Mouse (Mus musculus) lung, embryonic 15.5 days (tissue): ENCODE measurements around the gene Rgs18. TPM values are rescaled to one million over a fixed set of nuclear protein-coding genes. Genes with fewer than 3 reads are reported as not detected.

Experiments used
- ATAC-seq: fragments of 200-750 bp; cut with Nextera tagmentation; 2 replicates; pipeline ENCODE4 v1.8.0; 2017; ENCODE audit warnings: moderate number of reproducible peaks, borderline replicate concordance; ENCODE audit not compliant: low FRiP score, low TSS enrichment; ENCODE audit errors: extremely low read depth
- H3K27ac ChIP-seq: fragments of 300-500 bp; sonication (generic); 2 replicates; pipeline ENCODE4 v1.5.1; 2015; ENCODE audit warnings: moderate library complexity, mild to moderate bottlenecking, inconsistent platforms
- H3K27me3 ChIP-seq: fragments of 300-500 bp; sonication (generic); 2 replicates; pipeline ENCODE4 v1.6.1; 2015; ENCODE audit warnings: inconsistent platforms
- H3K36me3 ChIP-seq: fragments of 300-500 bp; sonication (generic); 2 replicates; pipeline ENCODE4 v1.6.1; 2015; ENCODE audit warnings: inconsistent platforms
- H3K4me1 ChIP-seq: fragments of 300-500 bp; sonication (generic); 2 replicates; pipeline ENCODE4 v1.6.1; 2015; ENCODE audit warnings: inconsistent platforms
- H3K4me2 ChIP-seq: fragments of 300-500 bp; sonication (generic); 2 replicates; pipeline ENCODE4 v1.6.1; 2015; ENCODE audit warnings: inconsistent platforms, mild to moderate bottlenecking, moderate library complexity
- H3K4me3 ChIP-seq: fragments of 300-500 bp; sonication (generic); 2 replicates; pipeline ENCODE4 v1.5.1; 2015; ENCODE audit warnings: mild to moderate bottlenecking, inconsistent platforms
- H3K9ac ChIP-seq: fragments of 300-500 bp; sonication (generic); 2 replicates; pipeline ENCODE4 v1.6.1; 2015; ENCODE audit warnings: inconsistent platforms
- H3K9me3 ChIP-seq: fragments of 300-500 bp; sonication (generic); 2 replicates; pipeline ENCODE4 v1.6.1; 2016; ENCODE audit warnings: inconsistent platforms
- WGBS: fragments of 180-500 bp; shearing (Covaris S2); methylation state at CpG from one replicate; pipeline ENCODE4 v1.1.7; 2015; 5-methylcytosine and 5-hydroxymethylcytosine counted together
- polyA plus RNA-seq: library from polyadenylated mRNA; unstranded; fragments of >200 nt; fragmentation: Nextera tagmentation; extraction: Ambion mirVana; gene quantifications from 2 replicates; pipeline ENCODE4 v1.2.1, GENCODE M21; 2015

The Rgs18 gene
- polyA plus RNA-seq = 1.7 and 1.8 TPM in 2 replicates

- no peaks in the 10 kb centered on the region for H3K9me3 ChIP-seq
- H3K4me2 ChIP-seq = no peak within 1 kb of the TSS
- no peak within 1 kb of the TSS for H3K4me3 ChIP-seq
- H3K36me3 ChIP-seq = no peaks in the 10 kb centered on the region
- WGBS = 83% methylated on average over 5 of the region's 5 CpGs
- H3K4me1 ChIP-seq = no peaks in the 10 kb centered on the region
- no peak within 1 kb of the TSS for H3K27ac ChIP-seq
- ATAC-seq = no peak
- H3K27me3 ChIP-seq = no peaks in the 10 kb centered on the region
- no peak within 1 kb of the TSS for H3K9ac ChIP-seq
Measured at GRCm38 (mm10) chr1:144775331-144775730, at the start of gene Rgs18. Gene Rgs18, minus strand, starts transcription at chr1:144775435.

GRCm38 (mm10) chr1:144774394-144774793 is 841 bp downstream of the Rgs18 start:
- H3K4me3 ChIP-seq = no peak overlapping the region
- H3K4me1 ChIP-seq = no peaks in the 10 kb centered on the region
- no peaks in the 10 kb centered on the region for H3K36me3 ChIP-seq
- H3K27me3 ChIP-seq = no peaks in the 10 kb centered on the region
- no peak for ATAC-seq
- H3K9me3 ChIP-seq = no peaks in the 10 kb centered on the region
- H3K27ac ChIP-seq = no peak overlapping the region
- no peak overlapping the region for H3K9ac ChIP-seq
- H3K4me2 ChIP-seq = no peak overlapping the region
- WGBS = 83% methylated on average over 1 of the region's 1 CpGs

DNA sequence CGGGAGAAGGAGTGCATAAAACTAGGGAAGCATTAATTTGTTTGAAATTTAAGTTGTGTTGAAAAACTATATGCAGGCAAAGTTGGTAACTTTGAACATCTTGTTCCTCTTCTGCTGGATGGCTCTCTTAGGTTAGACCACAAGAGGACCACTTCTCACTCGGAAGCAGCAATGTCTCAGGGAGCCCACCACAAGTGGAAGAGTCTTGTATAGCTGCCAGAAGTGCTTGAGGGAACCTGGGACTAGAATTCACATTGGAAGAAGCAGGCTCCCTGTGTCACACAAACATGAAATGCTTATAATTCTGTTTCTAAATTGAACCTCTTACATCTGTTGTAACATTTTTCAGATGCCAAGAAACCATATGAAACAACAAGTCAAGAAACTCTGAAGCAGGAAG is 9.0 kb downstream of the Rgs18 start:
- H3K36me3 ChIP-seq = no peaks in the 10 kb centered on the region
- H3K4me1 ChIP-seq = no peaks in the 10 kb centered on the region
- H3K4me2 ChIP-seq = no peak overlapping the region
- 43% methylated on average over 2 of the region's 2 CpGs for WGBS
- no peak overlapping the region for H3K4me3 ChIP-seq
- no peaks in the 10 kb centered on the region for H3K9me3 ChIP-seq
- H3K27me3 ChIP-seq = no peaks in the 10 kb centered on the region
- no peak overlapping the region for H3K27ac ChIP-seq
- ATAC-seq = no peak
- no peak overlapping the region for H3K9ac ChIP-seq

- Histone ChIP-seq H3K4me1 (no peaks in the 10 kb centered on the region), H3K27ac (no peak overlapping the region), H3K9me3 (no peaks in the 10 kb centered on the region), H3K4me3 (no peak overlapping the region), H3K4me2 (no peak overlapping the region), H3K36me3 (no peaks in the 10 kb centered on the region), H3K27me3 (no peaks in the 10 kb centered on the region), H3K9ac (no peak overlapping the region)
- no peak for ATAC-seq
- 81% methylated on average over 3 of the region's 3 CpGs for WGBS
Measured at GRCm38 (mm10) chr1:144760792-144761191, 14.4 kb downstream of the Rgs18 start.

DNA sequence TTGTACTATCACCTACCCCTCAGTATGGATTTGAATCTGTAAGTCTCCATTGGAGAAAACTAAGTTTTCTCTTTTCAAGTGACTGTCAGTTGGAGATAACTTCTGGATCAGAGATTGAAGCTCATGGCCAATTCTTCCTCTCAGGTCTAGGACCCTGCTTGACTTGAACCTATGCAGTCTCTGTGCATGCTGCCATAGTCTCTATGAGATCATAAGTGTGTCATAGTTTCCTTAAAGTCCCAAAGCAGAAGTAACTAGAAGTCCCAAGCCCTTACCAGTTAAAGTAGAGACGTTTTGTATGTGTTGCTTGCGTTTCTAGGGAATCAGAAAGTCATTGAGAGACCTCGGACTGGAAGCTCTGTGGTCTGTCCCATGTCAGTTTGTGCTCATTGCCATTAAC is 24.5 kb downstream of the Rgs18 start:
- Histone ChIP-seq H3K9ac (no peak overlapping the region), H3K27ac (no peak overlapping the region), H3K27me3 (no peaks in the 10 kb centered on the region), H3K36me3 (no peaks in the 10 kb centered on the region), H3K4me3 (no peak overlapping the region), H3K4me1 (no peaks in the 10 kb centered on the region), H3K9me3 (no peaks in the 10 kb centered on the region), H3K4me2 (no peak overlapping the region)
- WGBS = 61% methylated on average over 3 of the region's 3 CpGs
- no peak for ATAC-seq

- Histone ChIP-seq H3K4me1 (no peaks in the 10 kb centered on the region), H3K4me3 (no peak overlapping the region), H3K4me2 (no peak overlapping the region), H3K27me3 (no peaks in the 10 kb centered on the region), H3K9ac (no peak overlapping the region), H3K36me3 (no peaks in the 10 kb centered on the region), H3K27ac (no peak overlapping the region), H3K9me3 (no peaks in the 10 kb centered on the region)
- 84% methylated on average over 1 of the region's 1 CpGs for WGBS
- ATAC-seq = no peak
Measured at GRCm38 (mm10) chr1:144746182-144746581, 29.1 kb downstream of the Rgs18 start.

DNA sequence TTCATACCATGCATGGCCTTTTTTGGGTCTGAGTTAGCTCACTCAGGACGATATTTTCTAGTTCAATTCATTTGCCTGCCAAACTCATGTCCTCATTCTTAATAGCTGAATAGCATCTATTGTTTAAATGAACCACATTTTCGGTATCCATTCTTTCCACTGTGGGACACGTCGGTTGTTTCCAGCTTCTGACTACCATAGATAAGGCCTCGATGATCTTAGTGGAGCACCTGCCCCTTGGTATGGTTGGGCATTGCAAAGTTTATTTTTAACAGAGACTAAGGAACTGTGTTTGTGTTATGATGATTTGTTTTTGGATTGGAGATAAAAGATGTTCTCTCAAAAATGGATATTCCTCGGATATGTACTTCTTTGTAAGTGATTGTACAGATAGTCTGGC is 37.5 kb downstream of the Rgs18 start:
- Histone ChIP-seq H3K9me3 (no peaks in the 10 kb centered on the region), H3K9ac (no peak overlapping the region), H3K27me3 (no peaks in the 10 kb centered on the region), H3K27ac (no peak overlapping the region), H3K36me3 (no peaks in the 10 kb centered on the region), H3K4me3 (no peak overlapping the region), H3K4me1 (no peaks in the 10 kb centered on the region), H3K4me2 (no peak overlapping the region)
- 73% methylated on average over 6 of the region's 6 CpGs for WGBS
- ATAC-seq = no peak

DNA sequence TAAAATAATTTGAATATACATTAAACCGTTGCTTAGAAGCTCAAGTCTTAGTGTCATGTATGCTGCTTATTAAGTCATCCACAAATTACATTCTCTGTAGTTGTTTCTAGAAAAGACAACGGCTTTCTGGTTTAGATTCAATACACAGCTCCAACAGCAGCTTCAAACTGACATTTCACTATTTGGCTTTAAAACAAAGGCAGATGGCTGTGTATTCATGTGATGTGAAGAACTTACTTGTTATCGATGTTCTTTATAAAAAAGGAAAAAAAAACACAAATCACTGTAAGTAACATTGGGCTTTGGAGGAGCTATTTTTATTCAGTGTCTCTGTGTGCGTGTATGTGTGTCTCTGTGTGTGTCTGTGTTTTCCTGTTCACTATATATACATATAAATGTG is 54.5 kb downstream of the Rgs18 start:
- no peak for ATAC-seq
- 78% methylated on average over 4 of the region's 4 CpGs for WGBS
- H3K9me3 ChIP-seq = no peaks in the 10 kb centered on the region

DNA sequence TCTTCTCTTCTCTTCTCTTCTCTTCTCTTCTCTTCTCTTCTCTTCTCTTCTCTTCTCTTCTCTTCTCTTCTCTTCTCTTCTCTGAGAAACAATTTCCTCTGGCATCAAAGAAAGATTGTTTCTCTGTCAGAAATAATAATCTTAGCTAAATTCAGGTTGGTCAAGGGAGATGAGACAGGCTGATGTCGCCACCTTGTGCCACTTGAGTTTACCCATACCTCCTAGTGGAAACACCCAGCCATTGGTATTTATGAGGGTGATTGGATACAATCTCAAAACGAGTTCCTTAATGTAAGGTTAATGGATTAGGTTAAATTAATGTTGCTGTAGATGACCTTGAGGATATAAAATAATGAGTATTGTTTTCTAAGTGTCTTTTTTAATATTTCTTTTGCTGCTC is 70.9 kb downstream of the Rgs18 start:
- H3K27me3 ChIP-seq = no peaks in the 10 kb centered on the region
- H3K4me1 ChIP-seq = no peaks in the 10 kb centered on the region
- H3K27ac ChIP-seq = no peak overlapping the region
- no peak overlapping the region for H3K4me3 ChIP-seq
- no peak overlapping the region for H3K9ac ChIP-seq
- 51% methylated on average over 2 of the region's 2 CpGs for WGBS
- H3K4me2 ChIP-seq = no peak overlapping the region
- H3K36me3 ChIP-seq = no peaks in the 10 kb centered on the region
- no peaks in the 10 kb centered on the region for H3K9me3 ChIP-seq
- no peak for ATAC-seq

More for the DNA sequence above, 54.5 kb downstream of the Rgs18 start:
- Histone ChIP-seq H3K9ac (no peak overlapping the region), H3K4me1 (no peaks in the 10 kb centered on the region), H3K27ac (no peak overlapping the region), H3K4me2 (no peak overlapping the region), H3K36me3 (no peaks in the 10 kb centered on the region), H3K4me3 (no peak overlapping the region), H3K27me3 (no peaks in the 10 kb centered on the region)

Other genes starting within 250 kb of the Rgs18 start
- gene Rgs21, start 207.8 kb downstream of the Rgs18 start, polyA plus RNA-seq = not detected in 2 replicates